Mouse (Mus musculus) left cerebral cortex, adult 9 months (tissue): ENCODE data around the gene Tcl1b1.
"Not testable (repeated sequence)": the region's sequence is repeated elsewhere in the genome, so short reads cannot be mapped to it uniquely, and the experiment has no call there.

Source experiments
- DNase-seq, 2 experiments: peaks; one replicate each; pipeline ENCODE4 v3.0.0; 2022; ENCODE audit warnings: low spot score in 2 of 2

Tcl1b1 gene

GRCm38 (mm10) chr12:105159390-105159789 is at the start of gene Tcl1b1:
Tcl1b1 (plus strand) TSS chr12:105159690.
- DNase-seq = no peak

- no peak for DNase-seq
Observed at GRCm38 (mm10) chr12:105109812-105110211, 49.7 kb upstream of the Tcl1b1 start.

- no peak for DNase-seq
Observed at GRCm38 (mm10) chr12:105112321-105112988, 47.0 kb upstream of the Tcl1b1 start.

GRCm38 (mm10) chr12:105116648-105117047 is 42.8 kb upstream of the Tcl1b1 start:
- DNase-seq = no peak

GRCm38 (mm10) chr12:105125362-105125761 is 34.1 kb upstream of the Tcl1b1 start:
- DNase-seq = no peak

- DNase-seq = no peak
Observed at GRCm38 (mm10) chr12:105126516-105126915, 33.0 kb upstream of the Tcl1b1 start.

GRCm38 (mm10) chr12:105127607-105128006 is 31.9 kb upstream of the Tcl1b1 start:
- DNase-seq = no peak

- not testable (repeated sequence) for DNase-seq
Observed at GRCm38 (mm10) chr12:105129494-105130205, 29.8 kb upstream of the Tcl1b1 start.

- DNase-seq = not testable (repeated sequence)
Observed at GRCm38 (mm10) chr12:105134167-105134566, 25.3 kb upstream of the Tcl1b1 start.

- not testable (repeated sequence) for DNase-seq
Observed at GRCm38 (mm10) chr12:105134826-105135225, 24.7 kb upstream of the Tcl1b1 start.

GRCm38 (mm10) chr12:105137729-105138128 is 21.8 kb upstream of the Tcl1b1 start:
- DNase-seq = not testable (repeated sequence)

- no peak for DNase-seq
Observed at GRCm38 (mm10) chr12:105143096-105143495, 16.4 kb upstream of the Tcl1b1 start.

GRCm38 (mm10) chr12:105144928-105145327 is 14.6 kb upstream of the Tcl1b1 start:
- DNase-seq = not testable (repeated sequence)

GRCm38 (mm10) chr12:105145714-105146113 is 13.8 kb upstream of the Tcl1b1 start, which contains the start of gene Tcl1b2:
Tcl1b2 (plus strand) TSS chr12:105146014.
- no peak for DNase-seq

- DNase-seq = peak in 1 of 2 experiments; percentile 2
Observed at GRCm38 (mm10) chr12:105155286-105155685, 4.2 kb upstream of the Tcl1b1 start.

GRCm38 (mm10) chr12:105158842-105159241 is 648 bp upstream of the Tcl1b1 start:
- no peak for DNase-seq

GRCm38 (mm10) chr12:105166734-105167133 is 7.2 kb downstream of the Tcl1b1 start:
- no peak for DNase-seq

- DNase-seq = no peak
Observed at GRCm38 (mm10) chr12:105173366-105173765, 13.9 kb downstream of the Tcl1b1 start.

- DNase-seq = peak in 1 of 2 experiments; percentile 46
Observed at GRCm38 (mm10) chr12:105174318-105174717, 14.8 kb downstream of the Tcl1b1 start.

GRCm38 (mm10) chr12:105176044-105176443 is 16.6 kb downstream of the Tcl1b1 start, which contains the start of gene Tcl1b5:
Tcl1b5 (plus strand) TSS chr12:105176344.
- DNase-seq = not testable (repeated sequence)

- DNase-seq = not testable (repeated sequence)
Observed at GRCm38 (mm10) chr12:105181040-105181644, 21.7 kb downstream of the Tcl1b1 start.

GRCm38 (mm10) chr12:105188980-105189379 is 29.5 kb downstream of the Tcl1b1 start:
- DNase-seq = not testable (repeated sequence)
